Mouse (Mus musculus) retina, postnatal 1 day (tissue): Measurements from ENCODE around the gene Gm9887.
"Not testable (repeated sequence)": the region's sequence is repeated elsewhere in the genome, so short reads cannot be mapped to it uniquely, and the experiment has no call there.

Experiments
- DNase-seq: peaks from one replicate; pipeline ENCODE4 v3.0.0-alpha.2; 2012

Gm9887 gene

DNA sequence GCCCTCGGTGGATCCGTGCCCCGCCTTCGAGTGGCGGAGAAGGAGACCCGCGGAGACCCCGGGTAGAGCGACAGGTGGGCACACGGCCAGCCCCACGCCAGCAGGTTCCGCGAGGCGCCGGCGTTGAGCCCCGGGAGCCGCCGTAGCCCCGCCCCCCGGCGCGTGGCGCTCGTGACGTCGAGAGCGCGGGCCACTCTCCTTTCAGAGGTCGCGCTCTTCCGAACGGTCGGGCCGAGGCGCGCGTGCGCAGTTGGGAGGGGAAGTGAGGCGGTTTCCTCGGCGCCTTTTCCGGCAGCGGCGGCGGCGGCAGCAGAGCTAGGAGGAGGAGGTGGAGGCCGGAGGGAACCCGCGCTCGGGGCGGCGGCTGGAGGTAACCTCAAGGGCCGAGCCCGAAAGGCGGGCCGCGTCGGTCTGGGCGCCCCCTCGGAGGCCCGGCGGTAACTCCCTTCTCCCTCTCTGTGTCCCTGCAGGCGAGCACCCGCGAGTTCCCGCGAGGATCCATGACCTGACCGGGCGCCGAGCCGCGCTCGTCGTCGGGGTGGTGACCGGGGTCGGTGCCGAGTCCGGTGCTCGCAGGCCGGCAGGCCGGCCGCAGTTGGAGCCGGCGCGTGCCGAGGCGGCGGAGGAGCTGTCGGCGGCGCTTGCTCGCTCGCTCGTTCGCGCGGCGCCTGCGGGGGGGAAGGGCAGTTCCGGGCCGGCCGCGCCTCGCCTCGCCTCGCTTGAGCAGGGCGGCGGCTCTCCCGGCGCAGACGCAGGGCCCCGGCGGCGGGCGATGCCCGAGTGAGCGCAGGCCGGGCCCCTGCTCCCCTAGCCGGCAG lies at the start of gene Gm9887, which contains the start of gene Arf6:
Gene Gm9887, minus strand, starts transcription at position 605 of the 818 bp plus-strand sequence.
Gene Arf6, plus strand, starts transcription at position 297 of the 818 bp plus-strand sequence.
- DNase-seq = peak; percentile 98

- DNase-seq = no peak
Observed at GRCm38 (mm10) chr12:69420716-69421115, 48.5 kb upstream of the Gm9887 start.

- DNase-seq = no peak
Observed at GRCm38 (mm10) chr12:69419606-69420005, 47.3 kb upstream of the Gm9887 start.

DNA sequence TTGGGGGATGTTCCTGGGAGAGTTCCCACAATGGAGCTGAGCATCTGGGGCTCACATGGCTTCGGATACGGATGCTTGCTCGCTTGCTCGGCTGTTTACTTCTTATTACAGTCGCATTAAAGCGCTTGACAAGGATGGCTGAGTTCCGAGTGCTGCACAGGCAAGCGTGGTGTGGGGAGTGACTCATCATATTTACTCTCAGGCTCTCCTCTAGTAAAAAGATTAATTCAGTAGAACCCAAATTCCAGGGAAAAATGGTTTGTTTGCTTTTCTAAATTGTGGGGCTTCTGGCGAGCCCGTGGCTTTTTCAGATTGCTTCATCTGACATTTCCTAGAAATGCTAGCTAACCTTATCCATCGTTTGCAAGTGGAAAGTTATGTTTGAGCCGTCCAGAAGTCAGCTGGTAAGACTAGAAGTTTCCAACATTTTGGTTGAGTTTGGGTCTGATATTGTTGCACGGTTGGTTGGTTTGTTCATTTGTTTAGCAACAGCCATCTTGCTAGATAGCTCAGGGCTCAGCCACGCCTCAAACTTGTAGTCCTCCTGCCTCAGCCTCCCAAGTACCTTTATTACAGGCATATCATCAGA lies 46.9 kb upstream of the Gm9887 start:
- no peak for DNase-seq

GRCm38 (mm10) chr12:69418606-69419005 lies 46.3 kb upstream of the Gm9887 start:
- no peak for DNase-seq

DNA sequence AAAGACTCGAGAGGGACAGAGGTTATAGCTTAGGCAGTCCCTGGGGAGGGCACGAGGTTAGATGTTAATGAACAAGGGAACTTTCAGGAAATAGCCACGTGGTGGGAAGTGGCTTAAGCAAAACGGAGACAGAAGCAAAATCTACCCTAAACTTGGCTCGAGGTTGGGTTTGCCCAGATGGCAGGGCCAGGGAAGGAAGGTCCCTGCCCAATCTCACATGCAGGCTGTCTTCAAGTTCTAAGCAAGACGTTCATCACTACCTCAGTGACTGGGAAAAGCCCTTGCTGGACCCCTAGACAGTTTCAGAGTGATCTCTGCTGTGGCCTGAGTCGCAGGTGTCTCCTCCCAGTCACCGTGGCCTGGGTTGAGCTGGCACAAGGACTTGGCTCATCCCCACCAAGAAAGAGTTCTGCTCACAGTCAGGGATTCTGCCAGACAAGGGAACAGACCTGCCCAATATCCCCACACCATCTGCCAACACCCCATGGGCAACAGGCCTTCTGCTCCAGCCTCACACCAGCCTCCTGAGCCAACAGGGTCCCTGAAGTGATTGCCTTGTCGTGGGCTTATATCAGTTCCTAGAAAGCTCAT lies 45.5 kb upstream of the Gm9887 start:
- DNase-seq = no peak

DNA sequence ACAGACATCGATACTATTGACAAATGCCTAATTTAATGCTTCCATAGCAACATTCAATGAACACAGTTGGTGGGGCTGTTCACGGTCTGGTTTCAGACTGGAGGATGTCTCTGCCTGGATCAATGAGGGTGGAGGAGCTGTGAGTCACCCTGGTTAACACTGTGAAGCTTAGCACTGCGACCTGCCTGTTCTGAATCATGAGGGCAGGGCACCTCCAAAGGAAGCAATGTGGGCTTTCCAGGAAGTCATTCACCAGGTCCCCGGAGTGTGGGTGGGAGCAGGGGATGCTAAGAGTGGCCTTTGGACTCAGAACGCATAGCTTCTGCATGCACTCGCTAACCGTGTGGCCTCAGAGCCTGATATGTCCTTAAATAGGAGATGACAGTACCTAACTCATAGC lies 44.5 kb upstream of the Gm9887 start:
- no peak for DNase-seq

GRCm38 (mm10) chr12:69414826-69415572 lies 42.7 kb upstream of the Gm9887 start:
- no peak for DNase-seq

DNA sequence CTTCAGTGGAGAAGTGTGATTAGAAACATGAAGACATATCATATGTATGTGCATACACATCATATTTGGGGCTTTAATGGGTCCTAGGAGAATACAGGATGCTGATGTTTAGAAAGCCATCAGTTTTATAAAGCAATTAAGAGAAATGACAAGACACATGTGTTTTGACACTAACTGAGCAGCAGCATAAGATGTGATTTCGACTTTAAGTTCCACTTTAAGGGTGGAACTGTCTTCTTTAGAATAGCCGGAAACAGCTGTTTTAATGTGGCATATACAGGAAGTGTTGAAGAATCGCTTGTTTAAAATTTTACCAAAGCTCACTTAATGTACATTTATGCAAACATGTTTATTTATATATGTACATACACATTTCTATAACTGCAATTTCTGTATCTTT lies 41.0 kb upstream of the Gm9887 start:
- no peak for DNase-seq

GRCm38 (mm10) chr12:69411936-69412335 lies 39.7 kb upstream of the Gm9887 start:
- DNase-seq = no peak

DNA sequence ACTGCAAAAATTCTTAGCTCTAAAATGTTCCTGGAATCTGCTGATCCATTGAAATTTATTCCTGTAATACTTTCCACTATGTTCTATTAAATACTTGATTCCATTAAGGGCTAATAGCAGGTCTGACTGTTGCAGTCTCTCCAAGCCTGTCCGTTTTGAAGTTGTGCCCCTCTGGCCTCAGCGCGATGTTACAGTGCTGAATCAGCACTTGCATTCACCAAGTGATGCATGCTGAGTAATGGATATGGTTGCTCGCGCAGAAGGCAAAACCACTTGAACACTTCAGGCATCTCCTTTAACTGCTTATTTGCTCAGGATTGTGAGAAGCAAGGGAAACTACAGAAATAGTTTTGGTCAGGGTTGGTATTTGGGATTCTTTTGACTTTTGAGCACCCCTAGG lies 38.5 kb upstream of the Gm9887 start:
- DNase-seq = no peak

GRCm38 (mm10) chr12:69402594-69403167 lies 30.4 kb upstream of the Gm9887 start:
- no peak for DNase-seq

DNA sequence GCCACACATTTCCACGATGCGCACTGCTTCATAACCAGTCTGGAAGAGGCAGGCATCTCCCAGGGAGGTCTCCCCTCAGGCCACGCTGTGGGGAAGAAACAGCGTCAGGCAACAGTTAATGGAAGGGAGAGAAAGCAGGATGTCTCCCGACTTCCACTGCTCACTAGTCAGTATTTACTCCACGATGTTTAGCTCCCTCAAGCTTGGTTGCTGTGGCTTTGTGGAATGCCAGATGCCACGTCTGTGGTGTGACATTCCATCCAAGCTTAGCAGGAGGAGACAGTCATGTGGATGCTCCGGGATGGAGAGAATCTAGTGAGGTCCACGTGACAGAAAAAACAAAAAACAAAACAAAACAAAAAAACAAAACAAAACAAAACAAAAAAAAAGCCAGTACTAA lies 29.8 kb upstream of the Gm9887 start:
- no peak for DNase-seq

- DNase-seq = peak; percentile 44
Observed at GRCm38 (mm10) chr12:69400871-69401286, 28.6 kb upstream of the Gm9887 start.

GRCm38 (mm10) chr12:69400367-69400766 lies 28.1 kb upstream of the Gm9887 start:
- DNase-seq = no peak

DNA sequence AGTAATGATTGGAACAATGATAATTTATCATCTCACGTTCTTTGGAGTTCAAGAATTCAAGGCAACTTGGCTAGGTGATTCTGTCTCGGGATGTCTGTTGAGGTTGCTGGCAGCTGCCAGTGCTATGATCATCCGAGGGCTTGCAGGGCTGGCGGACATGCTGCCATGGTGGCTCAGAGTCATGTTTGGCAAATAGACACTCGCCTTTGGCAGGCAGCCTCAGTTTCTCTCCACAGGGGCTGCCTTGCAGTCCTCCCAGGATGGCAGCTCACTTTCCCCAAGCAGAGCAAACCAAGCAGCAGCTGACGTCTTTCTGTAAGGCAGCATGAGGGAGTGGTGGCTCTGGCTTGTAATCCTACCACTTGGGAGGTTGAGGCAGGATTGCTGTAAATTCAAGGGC lies 22.2 kb upstream of the Gm9887 start:
- no peak for DNase-seq

GRCm38 (mm10) chr12:69393076-69393475 lies 20.8 kb upstream of the Gm9887 start:
- DNase-seq = no peak

- DNase-seq = no peak
Observed at GRCm38 (mm10) chr12:69390000-69390698, 17.9 kb upstream of the Gm9887 start.

DNA sequence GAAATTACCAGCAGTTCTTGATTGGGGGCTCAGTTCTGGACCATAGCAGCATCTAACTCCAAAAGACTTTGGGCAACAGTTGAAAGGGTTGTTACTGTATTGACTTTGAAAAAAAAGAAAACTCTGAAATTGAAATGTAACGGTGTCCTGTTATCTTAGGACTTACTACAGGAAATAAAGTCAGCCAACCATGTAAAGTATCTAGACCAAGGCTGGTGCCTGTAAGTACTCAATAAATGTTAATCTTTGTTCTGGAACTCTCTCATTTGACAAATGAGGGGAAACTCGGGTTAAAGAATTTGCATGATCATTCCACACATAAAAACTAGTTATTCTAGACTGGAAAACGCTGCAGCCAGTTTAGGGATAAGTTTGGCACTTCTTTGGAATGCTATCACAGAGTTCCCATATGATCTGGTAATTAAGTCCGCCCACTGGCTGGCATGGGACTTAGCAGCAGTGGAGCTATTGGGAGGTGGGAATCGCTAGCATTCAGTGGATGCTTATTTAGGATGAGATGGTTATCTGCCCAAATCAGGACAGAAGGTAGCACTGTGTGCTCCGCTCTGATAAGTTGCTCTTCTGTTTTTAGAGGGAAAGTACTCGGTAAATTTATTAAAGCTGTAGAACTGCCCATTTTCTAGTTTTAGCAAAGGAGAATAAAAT lies 17.1 kb upstream of the Gm9887 start:
- DNase-seq = no peak

DNA sequence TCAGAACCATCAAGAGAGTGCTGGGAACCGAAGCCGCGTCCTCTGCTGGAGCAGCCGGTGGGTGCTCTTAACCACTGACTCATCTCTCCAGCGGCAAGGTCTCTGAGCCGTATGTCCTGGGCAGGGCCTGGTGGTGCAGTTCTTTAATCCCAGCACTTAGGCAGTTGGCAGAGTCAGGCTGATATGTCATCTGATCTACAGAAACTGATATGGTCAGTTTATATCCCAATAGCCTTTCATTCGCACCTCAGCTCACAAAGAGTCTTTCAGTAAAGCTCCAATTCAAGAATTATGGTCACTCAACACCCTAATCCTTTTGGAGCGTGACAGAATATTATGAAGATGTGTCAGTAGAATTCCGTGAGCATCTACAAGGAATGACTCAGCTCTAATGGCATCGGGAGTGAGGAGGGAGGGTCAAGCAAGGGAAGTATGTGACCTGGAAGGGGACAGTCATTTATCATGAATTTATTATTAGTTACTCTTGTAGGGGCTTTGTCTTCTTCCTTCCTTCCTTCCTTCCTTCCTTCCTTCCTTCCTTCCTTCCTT lies 16.1 kb upstream of the Gm9887 start:
- no peak for DNase-seq

DNA sequence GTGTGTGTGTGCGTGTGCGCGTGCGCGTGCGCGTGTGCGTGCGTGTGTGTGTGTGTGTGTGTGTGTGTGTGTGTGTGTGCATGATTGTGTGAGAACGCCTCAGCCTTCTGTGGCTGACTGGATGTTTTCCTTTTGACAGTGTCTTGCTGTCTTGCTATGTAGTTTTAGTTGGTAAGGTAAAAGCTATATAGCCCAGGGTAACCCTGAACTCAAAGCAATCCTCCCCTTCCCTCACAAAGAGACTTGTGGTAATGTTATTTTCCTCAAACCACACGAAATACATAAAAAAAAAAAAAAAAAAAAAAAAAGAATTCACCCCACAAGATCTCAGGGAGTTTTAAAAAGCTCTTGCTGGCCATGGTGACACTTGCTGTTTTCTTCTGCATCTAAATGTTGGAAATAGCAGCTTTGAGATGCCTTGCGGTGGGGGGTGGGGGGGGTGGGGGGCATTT lies 14.0 kb upstream of the Gm9887 start:
- DNase-seq = not testable (repeated sequence)
